Comparison of ENCODE assay signal across 30 mouse cellular contexts in genomic region chr3:63786805-63787365, GRCm38 (mm10).
DNase-seq lines count a peak whose midpoint lies in the region; ATAC-seq and TF ChIP-seq lines count a peak whose summit lies in the region.
"Had no signal": no experiment of that assay in that cellular context is flagged by ENCODE, and none has a peak within 500 bp of the region (broad histone marks: within the 10 kb centered on the region; RNA-seq: fewer than 3 reads in every experiment).

No protein-coding gene starts in this region.

- no peak for TF ChIP-seq CTCF in midbrain, postnatal 0 days (IDR thresholded peaks at IDR 0.05)
- TF ChIP-seq CTCF in liver, postnatal 0 days (IDR thresholded peaks at IDR 0.05; ENCODE audit: low read depth), result no peak

- no peaks in the 10 kb centered on the region for H3K27me3 ChIP-seq in midbrain, postnatal 0 days (ENCODE audit: insufficient read depth, low read length)
- H3K27me3 ChIP-seq in midbrain, embryonic 14.5 days (ENCODE audit: control insufficient read depth, insufficient read depth, low read length), result no peaks in the 10 kb centered on the region
- H3K27me3 ChIP-seq in hindbrain, embryonic 13.5 days, result no peaks in the 10 kb centered on the region
- H3K27me3 ChIP-seq in liver, postnatal 0 days (ENCODE audit: insufficient read depth, low read length), result no peaks in the 10 kb centered on the region
- H3K27me3 ChIP-seq: embryonic facial prominence, embryonic 12.5 days; kidney, embryonic 15.5 days; limb, embryonic 13.5 days; megakaryocyte, embryonic 14.5 days; neural tube, embryonic 13.5 days had no signal

- H3K4me3 ChIP-seq in midbrain, postnatal 0 days (ENCODE audit: low read depth, low read length), result no peak overlapping the region
- no peak overlapping the region for H3K4me3 ChIP-seq in midbrain, embryonic 14.5 days (replicated peaks; ENCODE audit: low read depth, low read length)
- no peak overlapping the region for H3K4me3 ChIP-seq in hindbrain, embryonic 13.5 days
- no peak overlapping the region for H3K4me3 ChIP-seq in liver, postnatal 0 days (ENCODE audit: low read depth, low read length)
- H3K4me3 ChIP-seq: embryonic facial prominence, embryonic 12.5 days; kidney, embryonic 15.5 days; left cerebral cortex, adult 2 months; limb, embryonic 13.5 days; megakaryocyte, embryonic 14.5 days; myocyte; neural tube, embryonic 13.5 days had no signal

- peak; percentile 13 for DNase-seq in embryo, embryonic 10 days (ENCODE audit: low spot score)
- no peak for DNase-seq in embryo, embryonic 9.5 days (ENCODE audit: extremely low spot score)
- DNase-seq in midbrain, postnatal 0 days (ENCODE audit: low spot score), result peak; percentile 22
- no peak for DNase-seq in midbrain, embryonic 14.5 days
- DNase-seq in testis, postnatal 10 days (ENCODE audit: low spot score), result no peak
- DNase-seq in liver, postnatal 0 days, result no peak
- DNase-seq: adrenal gland, postnatal 10 days; cerebellum, adult 11-12 months; cerebellum, adult 9-11 months; gastrocnemius, postnatal 14 days; heart, adult 11 months; heart, postnatal 36 days; kidney, adult 18-20 months; kidney, postnatal 25 days; lung, postnatal 4 days; thymus, postnatal 4 days had no signal

- ATAC-seq in midbrain, postnatal 0 days (ENCODE audit: low FRiP score), result no peak
- ATAC-seq in midbrain, embryonic 14.5 days (ENCODE audit: low FRiP score, low TSS enrichment), result no peak
- ATAC-seq in hindbrain, embryonic 13.5 days (ENCODE audit: low FRiP score), result peak; percentile 49; the same call in 1 of the 2 replicates
- no peak for ATAC-seq in liver, postnatal 0 days
- ATAC-seq: forebrain, embryonic 14.5 days; inflammation-experienced regulatory T-cells, adult 6 months; lung, postnatal 0 days had no signal

- H3K27ac ChIP-seq in midbrain, postnatal 0 days (ENCODE audit: low read depth, low read length), result no peak overlapping the region
- no peak overlapping the region for H3K27ac ChIP-seq in midbrain, embryonic 14.5 days (replicated peaks; ENCODE audit: low read depth, low read length)
- H3K27ac ChIP-seq in hindbrain, embryonic 13.5 days, result no peak overlapping the region
- H3K27ac ChIP-seq in liver, postnatal 0 days (ENCODE audit: low read depth), result no peak overlapping the region
- H3K27ac ChIP-seq: embryonic facial prominence, embryonic 12.5 days; kidney, embryonic 15.5 days; left cerebral cortex, adult 2 months; limb, embryonic 13.5 days; neural tube, embryonic 13.5 days had no signal

- 45% methylated on average over 5 of the region's 5 CpGs for WGBS in midbrain, postnatal 0 days
- 38% methylated on average over 5 of the region's 5 CpGs for WGBS in midbrain, embryonic 14.5 days
- WGBS in hindbrain, embryonic 13.5 days, result 41% methylated on average over 5 of the region's 5 CpGs
- WGBS in liver, postnatal 0 days (ENCODE audit: insufficient replicate concordance), result 61% methylated on average over 5 of the region's 5 CpGs

- no peak for TF ChIP-seq EP300 in liver, postnatal 0 days (IDR thresholded peaks at IDR 0.05; ENCODE audit: low read depth)

- no peaks in the 10 kb centered on the region for H3K9me3 ChIP-seq in midbrain, postnatal 0 days (ENCODE audit: low read length)
- no peaks in the 10 kb centered on the region for H3K9me3 ChIP-seq in midbrain, embryonic 14.5 days (ENCODE audit: control insufficient read depth, low read length)
- no peaks in the 10 kb centered on the region for H3K9me3 ChIP-seq in hindbrain, embryonic 13.5 days
- no peaks in the 10 kb centered on the region for H3K9me3 ChIP-seq in liver, postnatal 0 days (ENCODE audit: low read length)
- H3K9me3 ChIP-seq: embryonic facial prominence, embryonic 12.5 days; G1E; kidney, embryonic 15.5 days; limb, embryonic 13.5 days; neural tube, embryonic 13.5 days had no signal

- H3K9ac ChIP-seq in midbrain, postnatal 0 days (replicated peaks; ENCODE audit: low read length, poor library complexity, severe bottlenecking), result no peak overlapping the region
- H3K9ac ChIP-seq in midbrain, embryonic 14.5 days (replicated peaks; ENCODE audit: low read length), result no peak overlapping the region
- no peak overlapping the region for H3K9ac ChIP-seq in hindbrain, embryonic 13.5 days
- H3K9ac ChIP-seq in liver, postnatal 0 days (replicated peaks), result no peak overlapping the region
- H3K9ac ChIP-seq: embryonic facial prominence, embryonic 12.5 days; kidney, embryonic 15.5 days; limb, embryonic 13.5 days; neural tube, embryonic 13.5 days had no signal

- H3K36me3 ChIP-seq in midbrain, postnatal 0 days (ENCODE audit: insufficient read depth, low read length), result no peaks in the 10 kb centered on the region
- no peaks in the 10 kb centered on the region for H3K36me3 ChIP-seq in midbrain, embryonic 14.5 days (ENCODE audit: control insufficient read depth, insufficient read depth, low read length)
- no peaks in the 10 kb centered on the region for H3K36me3 ChIP-seq in hindbrain, embryonic 13.5 days
- H3K36me3 ChIP-seq in liver, postnatal 0 days (replicated peaks; ENCODE audit: insufficient read depth, low read length), result no peaks in the 10 kb centered on the region
- H3K36me3 ChIP-seq: embryonic facial prominence, embryonic 12.5 days; G1E; kidney, embryonic 15.5 days; limb, embryonic 13.5 days; neural tube, embryonic 13.5 days had no signal

- no peaks in the 10 kb centered on the region for H3K4me1 ChIP-seq in midbrain, postnatal 0 days (ENCODE audit: insufficient read depth, low read length)
- no peaks in the 10 kb centered on the region for H3K4me1 ChIP-seq in midbrain, embryonic 14.5 days (ENCODE audit: control insufficient read depth, insufficient read depth, low read length)
- peaks cover 20% of the 10 kb centered on the region for H3K4me1 ChIP-seq in hindbrain, embryonic 13.5 days (replicated peaks)
- no peaks in the 10 kb centered on the region for H3K4me1 ChIP-seq in liver, postnatal 0 days (ENCODE audit: insufficient read depth)
- H3K4me1 ChIP-seq: embryonic facial prominence, embryonic 12.5 days; kidney, embryonic 15.5 days; megakaryocyte, embryonic 14.5 days had no signal

- H3K4me2 ChIP-seq in midbrain, postnatal 0 days (ENCODE audit: low read depth, low read length, poor library complexity, severe bottlenecking), result no peak overlapping the region
- H3K4me2 ChIP-seq in midbrain, embryonic 14.5 days (ENCODE audit: low read length), result no peak overlapping the region
- H3K4me2 ChIP-seq in hindbrain, embryonic 13.5 days, result no peak overlapping the region
- H3K4me2 ChIP-seq in liver, postnatal 0 days (ENCODE audit: low read depth, low read length), result no peak overlapping the region
- H3K4me2 ChIP-seq: embryonic facial prominence, embryonic 12.5 days; heart, embryonic 11.5 days; kidney, embryonic 15.5 days; limb, embryonic 13.5 days; liver, embryonic 11.5 days; neural tube, embryonic 13.5 days had no signal

Comparison
In these comparisons a context has a peak if more than half of its experiments do, and no peak if none do; other contexts are left out.
1. DNase-seq: peak in embryo, embryonic 10 days (single experiment) and midbrain, postnatal 0 days (single experiment); none in embryo, embryonic 9.5 days (single experiment), midbrain, embryonic 14.5 days (single experiment), testis, postnatal 10 days (single experiment) and liver, postnatal 0 days (single experiment).